In genomic region chr14:86395951-86396361, GRCm38 (mm10) we compare ENCODE assay signal across 12 mouse cellular contexts.
DNase-seq lines count a peak whose midpoint lies in the region; ATAC-seq and TF ChIP-seq lines count a peak whose summit lies in the region.
"Had no signal": no experiment of that assay in that cellular context is flagged by ENCODE, and none has a peak within 500 bp of the region (broad histone marks: within the 10 kb centered on the region; RNA-seq: fewer than 3 reads in every experiment).

No protein-coding gene starts in this region.

- no peak for TF ChIP-seq POLR2A in heart, adult 2 months (IDR thresholded peaks at IDR 0.05; ENCODE audit: insufficient read depth, low read depth, low read length)

- WGBS in heart, embryonic 12.5 days: 16% methylated on average over 9 of the region's 9 CpGs
- WGBS in heart, adult 2 months: 48% methylated on average over 9 of the region's 9 CpGs
- WGBS in forebrain, embryonic 10.5 days: 8% methylated on average over 9 of the region's 9 CpGs
- WGBS in midbrain, embryonic 10.5 days: 6% methylated on average over 9 of the region's 9 CpGs

- H3K9ac ChIP-seq in heart, embryonic 12.5 days: no peak overlapping the region
- H3K9ac ChIP-seq in heart, adult 2 months (ENCODE audit: low read depth, low read length): no peak overlapping the region

- peaks cover 11% of the 10 kb centered on the region for H3K27me3 ChIP-seq in heart, embryonic 12.5 days (replicated peaks)
- no peaks in the 10 kb centered on the region for H3K27me3 ChIP-seq in heart, adult 2 months (ENCODE audit: control insufficient read depth, insufficient read depth, low read length)
- peaks cover 33% of the 10 kb centered on the region for H3K27me3 ChIP-seq in forebrain, embryonic 10.5 days (ENCODE audit: poor library complexity, severe bottlenecking)
- peaks cover 24% of the 10 kb centered on the region for H3K27me3 ChIP-seq in midbrain, embryonic 10.5 days (ENCODE audit: low read depth, poor library complexity, severe bottlenecking)

- TF ChIP-seq CTCF in heart, adult 2 months (IDR thresholded peaks at IDR 0.05): no peak

- H3K36me3 ChIP-seq in heart, embryonic 12.5 days: no peaks in the 10 kb centered on the region
- H3K36me3 ChIP-seq in heart, adult 2 months (ENCODE audit: control insufficient read depth, insufficient read depth, low read length): no peaks in the 10 kb centered on the region
- H3K36me3 ChIP-seq in forebrain, embryonic 10.5 days (replicated peaks): no peaks in the 10 kb centered on the region
- H3K36me3 ChIP-seq in midbrain, embryonic 10.5 days: no peaks in the 10 kb centered on the region

- ATAC-seq in heart, embryonic 12.5 days (ENCODE audit: insufficient number of reproducible peaks, low FRiP score): no peak
- no peak for ATAC-seq in activated CD4-positive, CD25-positive, alpha-beta regulatory T cell, adult 4 months
- ATAC-seq: CD4-positive, CD25-positive, alpha-beta regulatory T cell, adult 4 months had no signal

- intact Hi-C loops in heart, adult 2 months (cut with DNase I): no loop called here

- no peaks in the 10 kb centered on the region for H3K79me2 ChIP-seq in heart, adult 2 months (replicated peaks; ENCODE audit: control insufficient read depth, insufficient read depth, low read length)

- H3K4me2 ChIP-seq in heart, embryonic 12.5 days: peak overlapping the region; percentile 56

- no peaks in the 10 kb centered on the region for H3K4me1 ChIP-seq in heart, embryonic 12.5 days (replicated peaks)
- no peaks in the 10 kb centered on the region for H3K4me1 ChIP-seq in heart, adult 2 months (ENCODE audit: control insufficient read depth, insufficient read depth, low read length)
- H3K4me1 ChIP-seq in forebrain, embryonic 10.5 days: peaks cover 16% of the 10 kb centered on the region
- peaks cover 11% of the 10 kb centered on the region for H3K4me1 ChIP-seq in midbrain, embryonic 10.5 days

- peak overlapping the region; percentile 18; the same call in 1 of the 2 replicates for H3K4me3 ChIP-seq in heart, embryonic 12.5 days
- no peak overlapping the region for H3K4me3 ChIP-seq in heart, adult 2 months
- peak overlapping the region; percentile 26 for H3K4me3 ChIP-seq in forebrain, embryonic 10.5 days
- H3K4me3 ChIP-seq in midbrain, embryonic 10.5 days: peak overlapping the region; percentile 39

- no peak overlapping the region for H3K27ac ChIP-seq in heart, embryonic 12.5 days (ENCODE audit: poor library complexity, severe bottlenecking)
- no peak overlapping the region for H3K27ac ChIP-seq in heart, adult 2 months
- H3K27ac ChIP-seq in forebrain, embryonic 10.5 days: no peak overlapping the region
- 0 out of 2 replicates have a peak overlapping the region, but pooled peaks have one; percentile 49 for H3K27ac ChIP-seq in midbrain, embryonic 10.5 days (replicated peaks)
- H3K27ac ChIP-seq: macrophage had no signal

- TF ChIP-seq EP300 in heart, adult 2 months (IDR thresholded peaks at IDR 0.05; ENCODE audit: insufficient read depth, low read depth, low read length): no peak

- H3K9me3 ChIP-seq in heart, embryonic 12.5 days (replicated peaks): no peaks in the 10 kb centered on the region
- no peaks in the 10 kb centered on the region for H3K9me3 ChIP-seq in forebrain, embryonic 10.5 days
- H3K9me3 ChIP-seq in midbrain, embryonic 10.5 days (replicated peaks): no peaks in the 10 kb centered on the region

- DNase-seq in heart, adult 2 months: no peak
- peak; percentile 99 for DNase-seq in ES-CJ7 (ENCODE audit: low read depth, low spot score)
- DNase-seq in forebrain, embryonic 10.5 days (ENCODE audit: extremely low spot score, low spot score): peak; percentile 25
- peak; percentile 14 for DNase-seq in midbrain, embryonic 10.5 days (ENCODE audit: low spot score)
- no peak for DNase-seq in layer of hippocampus, adult 9-10 months (ENCODE audit: low spot score)
- DNase-seq in spleen, postnatal 36 days (ENCODE audit: low spot score in 2 of 2): no peak
- DNase-seq: adrenal gland, postnatal 36 days; thymus, postnatal 14 days had no signal

Comparison
In these comparisons a context has a peak if more than half of its experiments do, and no peak if none do; other contexts are left out.
1. DNase-seq: peak in ES-CJ7 (single experiment), forebrain, embryonic 10.5 days (single experiment) and midbrain, embryonic 10.5 days (single experiment); none in heart, adult 2 months (0 of 2), layer of hippocampus, adult 9-10 months (single experiment) and spleen, postnatal 36 days (0 of 2).